Mouse (Mus musculus) bone marrow macrophage, adult 2 months (primary cell): ENCODE measurements around the gene Fam57b. TPM values are rescaled to one million over a fixed set of nuclear protein-coding genes. Genes with fewer than 3 reads are reported as not detected.

ENCODE experiments used
- H3K27ac ChIP-seq: 2 replicates; pipeline ENCODE4 v1.5.1; 2012; ENCODE audit warnings: low read depth, low read length; ENCODE audit not compliant: insufficient read depth
- H3K4me1 ChIP-seq: 2 replicates; pipeline ENCODE4 v1.6.1; 2012; ENCODE audit warnings: low read length; ENCODE audit not compliant: control insufficient read depth, insufficient read depth
- H3K4me3 ChIP-seq: 2 replicates; pipeline ENCODE4 v1.5.1; 2012; ENCODE audit warnings: mild to moderate bottlenecking, low read length, moderate library complexity; ENCODE audit not compliant: insufficient read depth
- CTCF ChIP-seq: IDR thresholded peaks from 2 replicates; pipeline ENCODE4 v1.5.1; 2012; ENCODE audit warnings: low read depth, mild to moderate bottlenecking, low read length, moderate library complexity
- POLR2A ChIP-seq: IDR thresholded peaks from 2 replicates; pipeline ENCODE4 v1.6.1; 2012; ENCODE audit warnings: mild to moderate bottlenecking, low read depth, low read length, borderline replicate concordance
- polyA plus RNA-seq: library from polyadenylated mRNA; stranded (reverse); fragments of >200 nt; gene quantifications from 2 replicates; pipeline ENCODE4 v1.2.4, GENCODE M21; 2012; ENCODE audit not compliant: missing spikeins, insufficient read depth, insufficient read length

Gene Fam57b
- polyA plus RNA-seq, 1 experiment: 0.74 TPM

- no peak overlapping the region for H3K27ac ChIP-seq
- 0 out of 2 replicates have a peak overlapping the region, but pooled peaks have one; percentile 83 for H3K4me3 ChIP-seq
- peaks cover 14% of the 10 kb centered on the region for H3K4me1 ChIP-seq
- TF ChIP-seq POLR2A (no peak), CTCF (no peak)
Measured at GRCm38 (mm10) chr7:126863791-126864190, 66.3 kb downstream of the Fam57b start.

- TF ChIP-seq POLR2A (no peak), CTCF (no peak)
- H3K4me1 ChIP-seq: peaks cover 17% of the 10 kb centered on the region
- H3K4me3 ChIP-seq: no peak overlapping the region
- no peak overlapping the region for H3K27ac ChIP-seq
Measured at GRCm38 (mm10) chr7:126867534-126867933, 70.1 kb downstream of the Fam57b start.

- Histone ChIP-seq H3K4me3 (no peak overlapping the region), H3K4me1 (peaks cover 15% of the 10 kb centered on the region), H3K27ac (no peak overlapping the region)
- TF ChIP-seq CTCF (no peak), POLR2A (no peak)
Measured at GRCm38 (mm10) chr7:126868003-126868402, 70.5 kb downstream of the Fam57b start.

- Histone ChIP-seq H3K27ac (no peak overlapping the region), H3K4me1 (peaks cover 9% of the 10 kb centered on the region; the same call in 1 of the 2 replicates), H3K4me3 (no peak overlapping the region)
- TF ChIP-seq CTCF (no peak), POLR2A (no peak)
Measured at GRCm38 (mm10) chr7:126869780-126870519, 72.5 kb downstream of the Fam57b start.

- TF ChIP-seq CTCF: no peak
- TF ChIP-seq POLR2A: no peak
- Histone ChIP-seq H3K4me3 (no peak overlapping the region), H3K4me1 (peaks cover 9% of the 10 kb centered on the region; the same call in 1 of the 2 replicates), H3K27ac (no peak overlapping the region)
Measured at GRCm38 (mm10) chr7:126870520-126870891, 73.0 kb downstream of the Fam57b start.

GRCm38 (mm10) chr7:126877239-126877638 lies 79.8 kb downstream of the Fam57b start:
- TF ChIP-seq POLR2A (no peak), CTCF (no peak)
- Histone ChIP-seq H3K4me1 (peaks cover 23% of the 10 kb centered on the region), H3K4me3 (no peak overlapping the region), H3K27ac (peak overlapping the region; percentile 29; the same call in 1 of the 2 replicates)

Other genes starting within 250 kb of the Fam57b start
- gene Eif3c, start 231.3 kb upstream of the Fam57b start, polyA plus RNA-seq: 142 and 148 TPM in 2 replicates
- gene Apobr, start 212.7 kb upstream of the Fam57b start, polyA plus RNA-seq: 83.3 and 84.3 TPM in 2 replicates
- 219 and 238 TPM in 2 replicates for gene Cln3, start 211.9 kb upstream of the Fam57b start, polyA plus RNA-seq
- 2.9 and 3.3 TPM in 2 replicates for gene Il27, start 202.7 kb upstream of the Fam57b start, polyA plus RNA-seq
- 34.9 and 41.2 TPM in 2 replicates for gene Nupr1, start 166.8 kb upstream of the Fam57b start, polyA plus RNA-seq
- gene Sgf29, start 148.4 kb upstream of the Fam57b start, polyA plus RNA-seq: 28.6 and 31.7 TPM in 2 replicates
- gene Sult1a1, start 121.2 kb upstream of the Fam57b start, polyA plus RNA-seq: 42.3 and 56.8 TPM in 2 replicates
- 62.1 and 63.7 TPM in 2 replicates for gene Bola2, start 102.3 kb upstream of the Fam57b start, polyA plus RNA-seq
- 8.4 and 11.6 TPM in 2 replicates for gene Slx1b, start 101.9 kb upstream of the Fam57b start, polyA plus RNA-seq
- gene Coro1a, start 89.9 kb upstream of the Fam57b start, polyA plus RNA-seq: 622 and 668 TPM in 2 replicates
- 331 and 390 TPM in 2 replicates for gene Mapk3, start 38.1 kb upstream of the Fam57b start, polyA plus RNA-seq
- 20.8 and 27.0 TPM in 2 replicates for gene Gdpd3, start 31.3 kb upstream of the Fam57b start, polyA plus RNA-seq
- 392 and 412 TPM in 2 replicates for gene Ypel3, start 20.7 kb upstream of the Fam57b start, polyA plus RNA-seq
- 1.9 and 2.8 TPM in 2 replicates for gene Tbx6, start 16.2 kb upstream of the Fam57b start, polyA plus RNA-seq
- gene Ppp4c, start 5.2 kb upstream of the Fam57b start, polyA plus RNA-seq: 153 and 164 TPM in 2 replicates
- not detected in 2 replicates for gene 4930451I11Rik, start 34.0 kb downstream of the Fam57b start, polyA plus RNA-seq
- gene Doc2a, start 49.7 kb downstream of the Fam57b start, polyA plus RNA-seq: not detected in 2 replicates
- 32.0 and 33.5 TPM in 2 replicates for gene Hirip3, start 64.3 kb downstream of the Fam57b start, polyA plus RNA-seq
- gene Ino80e, start 64.7 kb downstream of the Fam57b start, polyA plus RNA-seq: 67.0 and 72.6 TPM in 2 replicates
- 58.5 and 66.8 TPM in 2 replicates for gene Taok2, start 87.0 kb downstream of the Fam57b start, polyA plus RNA-seq
- 74.2 and 75.9 TPM in 2 replicates for gene Tmem219, start 125.2 kb downstream of the Fam57b start, polyA plus RNA-seq
- 16.2 and 17.5 TPM in 2 replicates for gene Kctd13, start 131.2 kb downstream of the Fam57b start, polyA plus RNA-seq
- not detected in 2 replicates for gene Asphd1, start 151.9 kb downstream of the Fam57b start, polyA plus RNA-seq
- gene Sez6l2, start 152.9 kb downstream of the Fam57b start, polyA plus RNA-seq: 1.6 and 2.6 TPM in 2 replicates
- gene Cdipt, start 178.2 kb downstream of the Fam57b start, polyA plus RNA-seq: 112 and 118 TPM in 2 replicates
- 7.3 and 7.4 TPM in 2 replicates for gene Cdiptos, start 178.4 kb downstream of the Fam57b start, polyA plus RNA-seq
- gene Mvp, start 217.0 kb downstream of the Fam57b start, polyA plus RNA-seq: 95.9 and 96.2 TPM in 2 replicates
- 9.2 and 17.6 TPM in 2 replicates for gene Pagr1b, start 218.8 kb downstream of the Fam57b start, polyA plus RNA-seq
- gene Pagr1a, start 219.7 kb downstream of the Fam57b start, polyA plus RNA-seq: 20.3 and 22.2 TPM in 2 replicates
- 31.3 and 44.3 TPM in 2 replicates for gene Gm42742, start 223.4 kb downstream of the Fam57b start, polyA plus RNA-seq
- gene Prrt2, start 223.5 kb downstream of the Fam57b start, polyA plus RNA-seq: 2.8 TPM in 1 of 2 replicates, not detected in the other
- 161 and 164 TPM in 2 replicates for gene Maz, start 229.4 kb downstream of the Fam57b start, polyA plus RNA-seq
- gene Kif22, start 244.8 kb downstream of the Fam57b start, polyA plus RNA-seq: 40.8 and 48.5 TPM in 2 replicates